Mouse (Mus musculus) testis, adult 2 months (tissue): ENCODE results near the gene Mxi1. TPM values are rescaled to one million over a fixed set of nuclear protein-coding genes. Genes with fewer than 3 reads are reported as not detected.

Source experiments
- H3K27ac ChIP-seq: fragments of 200-500 bp; 2 replicates; pipeline ENCODE4 v1.5.1; 2012; ENCODE audit warnings: low read depth, low read length; ENCODE audit not compliant: control insufficient read depth, insufficient read depth
- H3K27me3 ChIP-seq: fragments of 200-500 bp; 2 replicates; pipeline ENCODE4 v1.6.1; 2012; ENCODE audit warnings: mild to moderate bottlenecking, low read length, moderate library complexity; ENCODE audit not compliant: control insufficient read depth, insufficient read depth
- H3K36me3 ChIP-seq: fragments of 200-500 bp; 2 replicates; pipeline ENCODE4 v1.6.1; 2012; ENCODE audit warnings: mild to moderate bottlenecking, low read length; ENCODE audit not compliant: control insufficient read depth, insufficient read depth
- H3K4me1 ChIP-seq: fragments of 200-500 bp; 2 replicates; pipeline ENCODE4 v1.6.1; 2012; ENCODE audit warnings: low read length; ENCODE audit not compliant: control insufficient read depth, insufficient read depth
- H3K4me3 ChIP-seq: fragments of 200-500 bp; 2 replicates; pipeline ENCODE4 v1.5.1; 2012; ENCODE audit warnings: low read depth, mild to moderate bottlenecking, low read length, moderate library complexity, mixed read lengths; ENCODE audit not compliant: control insufficient read depth
- CTCF ChIP-seq: fragments of 200-500 bp; IDR thresholded peaks from 2 replicates; pipeline ENCODE4 v1.5.1; 2012; ENCODE audit warnings: low read depth, mild to moderate bottlenecking, inconsistent platforms, low read length, moderate library complexity; ENCODE audit not compliant: control insufficient read depth, insufficient read depth, insufficient replicate concordance
- POLR2A ChIP-seq: fragments of 200-500 bp; IDR thresholded peaks from 2 replicates; pipeline ENCODE4 v1.6.1; 2012; ENCODE audit warnings: low read depth, mild to moderate bottlenecking, inconsistent platforms, low read length, moderate library complexity; ENCODE audit not compliant: control insufficient read depth
- polyA plus RNA-seq: library from polyadenylated mRNA; depleted of rRNA; stranded (reverse); fragments of >200 nt; gene quantifications from 2 replicates; pipeline ENCODE4 v1.2.3, GENCODE M21; 2012

Gene Mxi1
- polyA plus RNA-seq, 1 experiment = 54.8 TPM

GRCm38 (mm10) chr19:53320264-53321110 lies 10.2 kb downstream of the Mxi1 start:
- TF ChIP-seq CTCF = no peak
- no peak for TF ChIP-seq POLR2A
- H3K27me3 ChIP-seq = no peaks in the 10 kb centered on the region
- no peak overlapping the region for H3K27ac ChIP-seq
- no peak overlapping the region for H3K4me3 ChIP-seq
- H3K4me1 ChIP-seq = peaks cover 2% of the 10 kb centered on the region; the same call in 1 of the 2 replicates
- no peaks in the 10 kb centered on the region for H3K36me3 ChIP-seq

DNA sequence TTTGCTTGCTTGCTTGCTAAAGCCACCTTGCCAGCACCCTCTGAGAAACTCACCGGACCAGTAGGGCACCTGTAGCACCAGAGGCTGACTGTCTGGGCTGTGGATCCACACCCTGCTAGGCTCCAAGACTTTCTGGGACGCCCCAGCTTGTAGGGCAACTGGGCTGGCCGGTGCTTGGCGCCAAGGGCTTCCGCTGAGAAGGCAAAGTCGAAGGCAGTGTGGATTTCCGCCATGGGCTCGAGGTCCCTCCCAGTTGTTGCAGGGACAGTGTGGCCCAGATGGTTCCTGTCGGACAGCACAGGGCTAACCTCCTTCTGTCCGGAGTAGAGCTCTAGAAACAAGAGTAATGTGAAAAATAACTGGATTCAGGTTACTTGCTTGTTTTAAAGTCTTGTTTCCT lies 11.0 kb downstream of the Mxi1 start:
- TF ChIP-seq POLR2A = no peak
- no peak for TF ChIP-seq CTCF
- Histone ChIP-seq H3K27ac (peak overlapping the region; percentile 2; the same call in 1 of the 2 replicates), H3K4me3 (no peak overlapping the region), H3K27me3 (no peaks in the 10 kb centered on the region), H3K36me3 (no peaks in the 10 kb centered on the region), H3K4me1 (peaks cover 2% of the 10 kb centered on the region; the same call in 1 of the 2 replicates)

- Histone ChIP-seq H3K36me3 (no peaks in the 10 kb centered on the region), H3K27ac (no peak overlapping the region), H3K27me3 (no peaks in the 10 kb centered on the region), H3K4me1 (peaks cover 2% of the 10 kb centered on the region; the same call in 1 of the 2 replicates), H3K4me3 (no peak overlapping the region)
- no peak for TF ChIP-seq CTCF
- no peak for TF ChIP-seq POLR2A
Measured at GRCm38 (mm10) chr19:53322438-53323048, 12.2 kb downstream of the Mxi1 start.

GRCm38 (mm10) chr19:53324866-53325265 lies 14.5 kb downstream of the Mxi1 start:
- no peak for TF ChIP-seq CTCF
- TF ChIP-seq POLR2A = no peak
- no peak overlapping the region for H3K4me3 ChIP-seq
- H3K36me3 ChIP-seq = no peaks in the 10 kb centered on the region
- H3K27me3 ChIP-seq = no peaks in the 10 kb centered on the region
- no peak overlapping the region for H3K27ac ChIP-seq
- peaks cover under 1% of the 10 kb centered on the region for H3K4me1 ChIP-seq

DNA sequence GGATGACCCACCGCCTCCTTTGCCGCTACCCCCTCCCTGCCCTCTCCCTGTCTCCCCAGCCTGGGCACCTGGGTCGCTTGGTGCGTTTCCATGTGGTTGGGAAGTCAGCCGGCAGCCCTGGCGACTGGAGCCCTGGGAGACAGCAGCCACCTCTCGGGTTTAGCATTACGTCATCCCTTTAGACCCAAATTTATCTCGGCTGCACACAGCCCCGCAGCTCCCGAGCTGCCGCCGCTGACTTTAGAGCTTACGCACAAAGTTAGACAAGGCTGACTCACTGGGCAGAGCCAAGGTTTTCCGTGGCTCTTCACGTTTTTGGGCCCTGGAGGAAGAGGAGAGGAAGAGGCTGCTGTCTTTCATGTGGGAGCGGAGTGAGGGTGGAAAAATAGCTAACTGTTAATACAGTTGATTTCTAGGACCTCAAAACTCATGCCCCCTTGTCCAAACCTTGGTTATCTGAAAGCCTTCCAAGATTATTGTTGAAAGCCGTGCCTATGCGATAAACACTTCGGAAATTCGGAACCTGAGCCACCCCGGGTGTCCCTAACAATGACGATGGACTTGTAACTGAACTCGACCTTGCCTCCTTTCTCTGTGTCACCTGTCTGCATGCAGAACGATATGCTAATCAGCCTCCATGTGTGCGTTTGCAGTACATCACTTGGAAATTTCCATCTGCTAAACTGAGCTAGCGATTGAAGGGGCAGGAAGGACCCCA lies 15.4 kb downstream of the Mxi1 start:
- TF ChIP-seq CTCF (no peak), POLR2A (no peak)
- no peak overlapping the region for H3K27ac ChIP-seq
- no peaks in the 10 kb centered on the region for H3K27me3 ChIP-seq
- H3K4me1 ChIP-seq = peaks cover 9% of the 10 kb centered on the region
- no peaks in the 10 kb centered on the region for H3K36me3 ChIP-seq
- peak overlapping the region; percentile 8; the same call in 1 of the 2 replicates for H3K4me3 ChIP-seq

- Histone ChIP-seq H3K27ac (no peak overlapping the region), H3K4me1 (peaks cover 9% of the 10 kb centered on the region), H3K4me3 (no peak overlapping the region), H3K27me3 (no peaks in the 10 kb centered on the region), H3K36me3 (no peaks in the 10 kb centered on the region)
- no peak for TF ChIP-seq POLR2A
- TF ChIP-seq CTCF = no peak
Measured at GRCm38 (mm10) chr19:53328116-53328515, 17.8 kb downstream of the Mxi1 start.
